Mouse (Mus musculus): ENCODE data around the gene Pdilt.
A peak's percentile ranks its signal among the peaks of the same experiment; 100 is the strongest.

Pdilt gene

GRCm38 (mm10) chr7:119513056-119513455 is 10.2 kb downstream of the Pdilt start:
- DNase-seq (ENCODE audit: low read depth, low spot score) = peak; percentile 8

- DNase-seq (ENCODE audit: low read depth, low spot score) = no peak
Measured at GRCm38 (mm10) chr7:119511143-119511542, 12.1 kb downstream of the Pdilt start.

GRCm38 (mm10) chr7:119490041-119490780 is 33.1 kb downstream of the Pdilt start:
- no peak for DNase-seq (ENCODE audit: low read depth, low spot score)

GRCm38 (mm10) chr7:119486683-119487082 is 36.6 kb downstream of the Pdilt start:
- DNase-seq (ENCODE audit: low read depth, low spot score) = no peak

- DNase-seq (ENCODE audit: low read depth, low spot score) = no peak
Measured at GRCm38 (mm10) chr7:119484154-119484553, 39.1 kb downstream of the Pdilt start.

- DNase-seq (ENCODE audit: low read depth, low spot score) = no peak
Measured at GRCm38 (mm10) chr7:119479256-119479655, 44.0 kb downstream of the Pdilt start, which contains the start of gene Umod. Umod (minus strand) TSS chr7:119479282.

- DNase-seq (ENCODE audit: low read depth, low spot score) = no peak
Measured at GRCm38 (mm10) chr7:119476500-119477389, 46.5 kb downstream of the Pdilt start.

GRCm38 (mm10) chr7:119459185-119459584 is 64.1 kb downstream of the Pdilt start, which contains the start of gene Gp2:
Gp2 (minus strand) TSS chr7:119459285.
- DNase-seq (ENCODE audit: low read depth, low spot score) = no peak

- DNase-seq (ENCODE audit: low read depth, low spot score) = no peak
Measured at GRCm38 (mm10) chr7:119454192-119454591, 69.1 kb downstream of the Pdilt start.

GRCm38 (mm10) chr7:119443849-119444248 is 79.4 kb downstream of the Pdilt start:
- no peak for DNase-seq (ENCODE audit: low read depth, low spot score)

GRCm38 (mm10) chr7:119441938-119442337 is 81.4 kb downstream of the Pdilt start:
- DNase-seq (ENCODE audit: low read depth, low spot score) = no peak
